Comparison of ENCODE assay signal across 8 mouse cellular contexts in genomic region chr12:72761649-72762261, GRCm38 (mm10). TPM values are rescaled to one million over a fixed set of nuclear protein-coding genes. Genes with fewer than 3 reads are reported as not detected.
A peak's percentile ranks its signal among the peaks of the same experiment; 100 is the strongest.
DNase-seq lines count a peak whose midpoint lies in the region; ATAC-seq lines count a peak whose summit lies in the region.

No protein-coding gene starts in this region.

- ATAC-seq in erythroblast, adult 5-6 weeks (replicated peaks; ENCODE audit: low FRiP score, poor library complexity, severe bottlenecking) = peak; percentile 79
- ATAC-seq in heart, embryonic 12.5 days (ENCODE audit: insufficient number of reproducible peaks, low FRiP score) = peak; percentile 82
- peak; percentile 78 for ATAC-seq in liver, embryonic 13.5 days (ENCODE audit: low read depth)
- ATAC-seq in stomach, embryonic 16.5 days (ENCODE audit: insufficient read depth, low FRiP score) = peak; percentile 70

- H3K27ac ChIP-seq in heart, embryonic 12.5 days (ENCODE audit: poor library complexity, severe bottlenecking) = peak overlapping the region; percentile 99
- peak overlapping the region; percentile 97 for H3K27ac ChIP-seq in liver, embryonic 13.5 days
- H3K27ac ChIP-seq in stomach, embryonic 16.5 days (ENCODE audit: low read length) = peak overlapping the region; percentile 99

- no peaks in the 10 kb centered on the region for H3K9me3 ChIP-seq in heart, embryonic 12.5 days (replicated peaks)
- H3K9me3 ChIP-seq in liver, embryonic 13.5 days (replicated peaks) = no peaks in the 10 kb centered on the region
- H3K9me3 ChIP-seq in stomach, embryonic 16.5 days (replicated peaks; ENCODE audit: control insufficient read depth, low read length) = no peaks in the 10 kb centered on the region

- no peaks in the 10 kb centered on the region for H3K27me3 ChIP-seq in heart, embryonic 12.5 days (replicated peaks)
- no peaks in the 10 kb centered on the region for H3K27me3 ChIP-seq in liver, embryonic 13.5 days
- H3K27me3 ChIP-seq in stomach, embryonic 16.5 days (ENCODE audit: control insufficient read depth, insufficient read depth, low read length) = no peaks in the 10 kb centered on the region

- H3K4me1 ChIP-seq in heart, embryonic 12.5 days (replicated peaks) = peaks cover 28% of the 10 kb centered on the region
- peaks cover 48% of the 10 kb centered on the region for H3K4me1 ChIP-seq in liver, embryonic 13.5 days (replicated peaks)
- H3K4me1 ChIP-seq in stomach, embryonic 16.5 days (ENCODE audit: control insufficient read depth, insufficient read depth, low read length) = peaks cover 20% of the 10 kb centered on the region

- peak overlapping the region; percentile 93 for H3K4me3 ChIP-seq in heart, embryonic 12.5 days
- H3K4me3 ChIP-seq in liver, embryonic 13.5 days (replicated peaks) = peak overlapping the region; percentile 90
- peak overlapping the region; percentile 84 for H3K4me3 ChIP-seq in stomach, embryonic 16.5 days (replicated peaks; ENCODE audit: low read length)

- no peaks in the 10 kb centered on the region for H3K36me3 ChIP-seq in heart, embryonic 12.5 days
- no peaks in the 10 kb centered on the region for H3K36me3 ChIP-seq in liver, embryonic 13.5 days
- H3K36me3 ChIP-seq in stomach, embryonic 16.5 days (ENCODE audit: control insufficient read depth, insufficient read depth, low read length) = no peaks in the 10 kb centered on the region

- peak overlapping the region; percentile 99 for H3K9ac ChIP-seq in heart, embryonic 12.5 days
- H3K9ac ChIP-seq in liver, embryonic 13.5 days = peak overlapping the region; percentile 98
- peak overlapping the region; percentile 100 for H3K9ac ChIP-seq in stomach, embryonic 16.5 days (ENCODE audit: low read length)

- H3K4me2 ChIP-seq in heart, embryonic 12.5 days = peak overlapping the region; percentile 76
- peak overlapping the region; percentile 92 for H3K4me2 ChIP-seq in liver, embryonic 13.5 days
- H3K4me2 ChIP-seq in stomach, embryonic 16.5 days (ENCODE audit: low read depth, low read length) = peak overlapping the region; percentile 60

- DNase-seq in 3T3-L1 (ENCODE audit: low read depth, low spot score) = peak; percentile 51
- peak; percentile 30 to 39 for DNase-seq in adrenal gland, postnatal 4 days (ENCODE audit: low spot score in 2 of 2)
- DNase-seq in kidney, postnatal 10 days = peak; percentile 85
- peak; percentile 73 for DNase-seq in liver, embryonic 13.5 days
- DNase-seq in neural tube, embryonic 10.5 days (ENCODE audit: extremely low spot score, low spot score) = peak; percentile 79

- 1% methylated on average over 36 of the region's 43 CpGs for WGBS in heart, embryonic 12.5 days
- under 1% methylated on average over 36 of the region's 43 CpGs for WGBS in liver, embryonic 13.5 days (ENCODE audit: insufficient replicate concordance)
- WGBS in stomach, embryonic 16.5 days = under 1% methylated on average over 36 of the region's 43 CpGs

RNA-seq across cellular contexts. Expression of gene Ppm1a, which starts 4.5 kb away (rescaled TPM):
- 100 to 1,000 TPM; 253 to 261 TPM for total RNA-seq in adrenal gland, postnatal 4 days (2021)
- total RNA-seq in erythroblast, adult 5-6 weeks (2015; ENCODE audit: low replicate concordance) = 35.9 and 38.6 TPM in 2 replicates
- 87.3 and 107 TPM in 2 replicates for total RNA-seq in erythroblast, adult 5-6 weeks (2017; ENCODE audit: low replicate concordance)
- 65.0 and 65.4 TPM in 2 replicates for polyA plus RNA-seq in heart, embryonic 12.5 days (2016; fragmentation: Nextera tagmentation; extraction: Ambion mirVana)
- polyA plus RNA-seq in liver, embryonic 13.5 days (2015; fragmentation: Nextera tagmentation; extraction: Ambion mirVana) = 25.6 and 25.8 TPM in 2 replicates
- polyA plus RNA-seq in stomach, embryonic 16.5 days (2015; fragmentation: Nextera tagmentation; extraction: Ambion mirVana) = 22.9 and 23.4 TPM in 2 replicates

Comparison
In these comparisons a context has a peak if more than half of its experiments do, and no peak if none do; other contexts are left out.
1. Peak in every context shown above with its lines: DNase-seq, ATAC-seq, H3K4me3 ChIP-seq and H3K27ac ChIP-seq.
2. DNase-seq: peak in every context shown above with its lines; median percentile 85 in kidney, postnatal 10 days; 79 in neural tube, embryonic 10.5 days; 73 in liver, embryonic 13.5 days; 51 in 3T3-L1; 34 in adrenal gland, postnatal 4 days.